Mouse (Mus musculus) E14TG2a.4 (cell line): ENCODE data around the gene Wnt11.

ENCODE experiments used
- CTCF ChIP-seq: conservative IDR thresholded peaks from 2 replicates; pipeline ENCODE4 v1.5.1; 2014; ENCODE audit warnings: low read length
- NANOG ChIP-seq: IDR thresholded peaks from 2 replicates; pipeline ENCODE4 v1.6.1; 2014; ENCODE audit warnings: borderline replicate concordance, low read length, mixed read lengths

DNA sequence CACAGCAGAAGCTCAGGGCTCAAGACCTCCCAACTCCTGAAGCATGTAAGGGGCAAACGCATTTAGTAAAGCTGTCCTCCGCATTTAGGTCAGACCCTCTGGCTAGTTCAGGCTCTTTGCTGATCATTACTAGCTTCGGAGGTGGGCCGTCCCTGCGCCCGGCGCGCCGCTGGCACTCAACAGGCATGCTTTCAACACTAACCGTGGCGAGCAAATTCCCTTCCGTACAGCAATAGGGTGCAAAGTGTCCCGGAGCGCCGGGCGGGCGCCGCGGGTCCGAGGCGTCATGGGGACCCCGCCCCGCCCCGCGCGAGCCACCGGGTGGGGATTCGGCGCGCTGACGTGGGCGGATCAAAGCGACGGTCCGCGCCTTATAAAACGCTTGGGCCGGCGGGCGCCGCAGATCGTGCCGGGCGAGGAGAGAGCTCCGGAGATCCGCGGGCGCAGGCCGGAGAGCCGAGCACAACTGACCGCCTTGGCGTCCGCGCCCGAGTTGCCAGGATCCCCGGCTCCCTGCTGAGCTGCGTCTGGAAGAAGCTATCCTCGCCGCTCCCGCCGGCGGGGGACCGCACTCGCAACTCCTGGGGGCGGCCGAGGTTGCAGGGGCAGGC, at the start of gene Wnt11:
- TF ChIP-seq CTCF = no peak
- no peak for TF ChIP-seq NANOG
